Mouse (Mus musculus) liver, embryonic 15.5 days (tissue): ENCODE results near the gene Dlg2. TPM values are rescaled to one million over a fixed set of nuclear protein-coding genes. Genes with fewer than 3 reads are reported as not detected.

Source experiments
- ATAC-seq: fragments of 200-750 bp; cut with Nextera tagmentation; 2 replicates; pipeline ENCODE4 v1.8.0; 2017; ENCODE audit warnings: moderate number of reproducible peaks, mild to moderate bottlenecking, moderate library complexity; ENCODE audit not compliant: insufficient read depth
- H3K27ac ChIP-seq: fragments of 300-500 bp; sonication (generic); replicated peaks from 2 replicates; pipeline ENCODE4 v1.5.1; 2015; ENCODE audit warnings: mild to moderate bottlenecking, inconsistent platforms
- H3K27me3 ChIP-seq: fragments of 300-500 bp; sonication (generic); 2 replicates; pipeline ENCODE4 v1.6.1; 2015; ENCODE audit warnings: mild to moderate bottlenecking, inconsistent platforms
- H3K36me3 ChIP-seq: fragments of 300-500 bp; sonication (generic); replicated peaks from 2 replicates; pipeline ENCODE4 v1.6.1; 2015; ENCODE audit warnings: moderate library complexity, mild to moderate bottlenecking, inconsistent platforms
- H3K4me1 ChIP-seq: fragments of 300-500 bp; sonication (generic); replicated peaks from 2 replicates; pipeline ENCODE4 v1.6.1; 2015; ENCODE audit warnings: inconsistent platforms
- H3K4me2 ChIP-seq: fragments of 300-500 bp; sonication (generic); 2 replicates; pipeline ENCODE4 v1.6.1; 2015; ENCODE audit warnings: moderate library complexity, mild to moderate bottlenecking, inconsistent platforms
- H3K4me3 ChIP-seq: fragments of 300-500 bp; sonication (generic); replicated peaks from 2 replicates; pipeline ENCODE4 v1.5.1; 2015; ENCODE audit warnings: mild to moderate bottlenecking, inconsistent platforms
- H3K9ac ChIP-seq: fragments of 300-500 bp; sonication (generic); 2 replicates; pipeline ENCODE4 v1.6.1; 2015; ENCODE audit warnings: moderate library complexity, mild to moderate bottlenecking, inconsistent platforms
- H3K9me3 ChIP-seq: fragments of 300-500 bp; sonication (generic); replicated peaks from 2 replicates; pipeline ENCODE4 v1.6.1; 2016; ENCODE audit warnings: inconsistent platforms
- WGBS: fragments of 180-500 bp; shearing (Covaris S2); methylation state at CpG from one replicate; pipeline ENCODE4 v1.1.7; 2015; ENCODE audit warnings: mixed read lengths; ENCODE audit not compliant: insufficient replicate concordance; 5-methylcytosine and 5-hydroxymethylcytosine counted together
- polyA plus RNA-seq: library from polyadenylated mRNA; unstranded; fragments of >200 nt; fragmentation: Nextera tagmentation; extraction: Ambion mirVana; gene quantifications from 2 replicates; pipeline ENCODE4 v1.2.1, GENCODE M21; 2015

Dlg2 gene
- polyA plus RNA-seq, 1 experiment from 2014 or later = 0.60 TPM

- Histone ChIP-seq H3K36me3 (no peaks in the 10 kb centered on the region), H3K4me2 (peak overlapping the region; percentile 46), H3K4me3 (no peak overlapping the region), H3K9ac (no peak overlapping the region), H3K27me3 (peaks cover 15% of the 10 kb centered on the region; the same call in 1 of the 2 replicates), H3K4me1 (no peaks in the 10 kb centered on the region), H3K9me3 (no peaks in the 10 kb centered on the region), H3K27ac (no peak overlapping the region)
- ATAC-seq = no peak
- 2% methylated on average over 29 of the region's 29 CpGs for WGBS
Measured at GRCm38 (mm10) chr7:91542597-91543285, 1066.3 kb downstream of the Dlg2 start.

- no peak overlapping the region for H3K9ac ChIP-seq
- no peaks in the 10 kb centered on the region for H3K4me1 ChIP-seq
- H3K27me3 ChIP-seq = peaks cover 15% of the 10 kb centered on the region; the same call in 1 of the 2 replicates
- H3K4me2 ChIP-seq = peak overlapping the region; percentile 46
- no peak overlapping the region for H3K4me3 ChIP-seq
- H3K9me3 ChIP-seq = no peaks in the 10 kb centered on the region
- H3K36me3 ChIP-seq = no peaks in the 10 kb centered on the region
- no peak overlapping the region for H3K27ac ChIP-seq
- 26% methylated on average over 4 of the region's 4 CpGs for WGBS
- no peak for ATAC-seq
Measured at GRCm38 (mm10) chr7:91543286-91543650, 1066.8 kb downstream of the Dlg2 start.

GRCm38 (mm10) chr7:91544600-91544999, 1068.1 kb downstream of the Dlg2 start:
- Histone ChIP-seq H3K9ac (no peak overlapping the region), H3K4me2 (no peak overlapping the region), H3K4me3 (no peak overlapping the region), H3K36me3 (no peaks in the 10 kb centered on the region), H3K27ac (no peak overlapping the region), H3K9me3 (no peaks in the 10 kb centered on the region), H3K27me3 (peaks cover 15% of the 10 kb centered on the region; the same call in 1 of the 2 replicates), H3K4me1 (no peaks in the 10 kb centered on the region)
- ATAC-seq = no peak
- WGBS = 19% methylated on average over 3 of the region's 3 CpGs

DNA sequence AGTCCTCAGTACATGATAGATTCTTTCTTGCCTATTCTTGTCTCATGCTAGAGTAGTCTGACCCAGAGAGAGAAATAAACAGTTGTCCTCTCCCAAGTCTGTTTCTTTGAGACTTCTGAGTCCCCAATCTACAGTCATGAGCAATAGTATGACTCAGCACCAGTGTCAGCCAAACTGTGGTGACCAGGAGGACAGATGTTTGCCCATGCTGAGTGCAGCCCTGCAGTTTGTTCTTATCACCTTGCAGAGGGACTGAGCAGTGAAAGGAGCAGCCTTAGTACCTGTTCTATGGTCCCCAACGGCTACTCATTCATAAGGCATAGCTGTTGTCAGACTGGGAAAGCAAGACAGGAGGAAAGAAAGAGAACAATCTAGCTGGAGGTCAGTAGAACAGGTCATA, 1072.3 kb downstream of the Dlg2 start:
- H3K36me3 ChIP-seq = no peaks in the 10 kb centered on the region
- H3K9me3 ChIP-seq = no peaks in the 10 kb centered on the region
- H3K9ac ChIP-seq = no peak overlapping the region
- no peaks in the 10 kb centered on the region for H3K4me1 ChIP-seq
- H3K27me3 ChIP-seq = no peaks in the 10 kb centered on the region
- no peak overlapping the region for H3K27ac ChIP-seq
- H3K4me3 ChIP-seq = no peak overlapping the region
- 22% methylated on average over 1 of the region's 1 CpGs for WGBS
- H3K4me2 ChIP-seq = no peak overlapping the region
- ATAC-seq = no peak

DNA sequence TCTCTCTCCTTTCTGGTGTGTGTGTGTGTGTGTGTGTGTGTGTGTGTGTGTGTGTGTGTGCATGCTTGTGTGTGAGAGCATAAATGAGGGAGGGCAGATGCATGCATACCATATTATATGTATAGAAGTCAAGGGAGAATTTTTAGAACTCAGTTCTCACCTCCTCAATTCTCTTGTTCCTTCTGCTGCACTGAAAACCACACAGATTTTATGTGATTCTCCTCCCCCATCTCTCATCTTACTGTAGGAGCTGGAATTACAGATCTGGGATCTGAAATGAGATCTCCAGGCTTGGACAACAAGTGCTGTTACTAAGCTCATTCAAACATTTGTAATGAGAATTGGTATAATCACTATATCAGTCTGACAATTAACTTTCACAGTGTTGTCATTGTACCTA, 1081.1 kb downstream of the Dlg2 start:
- H3K9me3 ChIP-seq = no peaks in the 10 kb centered on the region
- no peaks in the 10 kb centered on the region for H3K36me3 ChIP-seq
- H3K27me3 ChIP-seq = no peaks in the 10 kb centered on the region
- no peaks in the 10 kb centered on the region for H3K4me1 ChIP-seq
- H3K9ac ChIP-seq = no peak overlapping the region
- no peak overlapping the region for H3K27ac ChIP-seq
- ATAC-seq = no peak
- no peak overlapping the region for H3K4me2 ChIP-seq
- no peak overlapping the region for H3K4me3 ChIP-seq

DNA sequence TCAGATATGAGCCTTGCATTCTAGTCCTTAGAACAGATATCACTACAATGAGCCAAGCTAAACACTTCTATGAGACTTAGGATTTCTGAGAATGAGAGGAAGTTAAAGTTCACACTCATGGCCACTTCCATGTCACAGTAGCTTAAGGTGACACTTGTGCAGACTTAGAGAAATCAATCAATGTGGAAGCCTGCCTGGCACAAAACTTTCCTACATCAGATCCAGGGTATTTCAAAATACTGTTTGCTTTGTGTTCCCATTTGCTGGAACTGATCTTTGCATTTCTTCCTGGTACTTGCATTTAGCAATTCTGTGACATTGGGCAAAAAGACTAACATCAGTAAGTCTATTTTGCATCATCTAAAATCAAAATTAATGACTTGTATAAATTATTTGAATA, 1091.0 kb downstream of the Dlg2 start:
- no peaks in the 10 kb centered on the region for H3K4me1 ChIP-seq
- no peak overlapping the region for H3K4me3 ChIP-seq
- no peaks in the 10 kb centered on the region for H3K9me3 ChIP-seq
- H3K4me2 ChIP-seq = no peak overlapping the region
- ATAC-seq = no peak
- no peaks in the 10 kb centered on the region for H3K27me3 ChIP-seq
- no peaks in the 10 kb centered on the region for H3K36me3 ChIP-seq
- no peak overlapping the region for H3K27ac ChIP-seq
- no peak overlapping the region for H3K9ac ChIP-seq

- whole genome bisulfite sequencing = 75% methylated on average over 2 of the region's 2 CpGs
- H3K4me3 ChIP-seq = no peak overlapping the region
- no peak overlapping the region for H3K27ac ChIP-seq
- H3K4me2 ChIP-seq = no peak overlapping the region
- no peaks in the 10 kb centered on the region for H3K36me3 ChIP-seq
- no peaks in the 10 kb centered on the region for H3K27me3 ChIP-seq
- no peaks in the 10 kb centered on the region for H3K4me1 ChIP-seq
- H3K9me3 ChIP-seq = no peaks in the 10 kb centered on the region
- H3K9ac ChIP-seq = no peak overlapping the region
- ATAC-seq = no peak
Measured at GRCm38 (mm10) chr7:91570969-91571368, 1094.5 kb downstream of the Dlg2 start.

DNA sequence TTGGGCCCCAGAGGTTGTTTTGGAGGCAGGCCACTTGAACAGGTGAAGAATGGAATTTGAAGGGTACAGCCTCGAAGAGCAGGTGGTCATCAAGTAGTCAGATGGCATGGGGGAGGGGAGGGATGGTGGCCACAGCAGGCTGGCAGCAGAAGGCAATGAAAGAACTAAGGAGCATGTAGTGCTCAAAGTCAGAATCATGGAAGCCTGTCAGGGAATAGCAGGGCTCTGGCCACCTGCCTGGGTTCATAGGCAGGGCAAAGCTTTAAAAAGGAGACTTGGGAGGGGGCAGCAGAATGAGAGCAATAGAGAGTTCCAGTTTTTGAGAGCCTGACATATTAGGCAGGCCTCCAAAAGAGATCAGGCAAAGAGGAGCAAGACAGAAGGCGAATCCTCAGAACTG, 1096.2 kb downstream of the Dlg2 start:
- Histone ChIP-seq H3K4me1 (no peaks in the 10 kb centered on the region), H3K4me2 (no peak overlapping the region), H3K4me3 (no peak overlapping the region), H3K36me3 (no peaks in the 10 kb centered on the region), H3K9ac (no peak overlapping the region), H3K27me3 (no peaks in the 10 kb centered on the region), H3K27ac (no peak overlapping the region), H3K9me3 (no peaks in the 10 kb centered on the region)
- no peak for ATAC-seq
- 41% methylated on average over 2 of the region's 2 CpGs for WGBS

DNA sequence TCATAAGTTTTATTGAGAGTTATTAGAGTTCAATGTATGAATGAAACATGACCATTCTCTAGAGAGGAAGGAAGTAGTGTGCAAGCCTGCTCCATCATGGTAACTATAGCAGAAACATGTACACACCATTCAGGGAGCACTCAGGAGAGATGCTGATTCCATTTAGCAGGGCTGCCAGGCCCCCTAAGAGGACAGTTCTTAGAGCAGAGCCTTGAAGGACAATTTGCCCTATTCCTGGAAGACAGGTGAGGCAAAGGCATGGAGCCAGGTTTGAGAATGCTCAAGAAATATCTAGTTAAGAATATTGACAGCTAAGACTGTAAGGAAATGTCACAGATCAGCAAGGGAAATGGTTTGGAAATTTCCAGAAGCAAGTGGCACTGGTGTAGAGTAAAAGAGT, 1096.8 kb downstream of the Dlg2 start:
- Histone ChIP-seq H3K4me2 (no peak overlapping the region), H3K4me3 (no peak overlapping the region), H3K9me3 (no peaks in the 10 kb centered on the region), H3K9ac (no peak overlapping the region), H3K27me3 (no peaks in the 10 kb centered on the region), H3K27ac (no peak overlapping the region), H3K4me1 (no peaks in the 10 kb centered on the region), H3K36me3 (no peaks in the 10 kb centered on the region)
- no peak for ATAC-seq

- Histone ChIP-seq H3K27ac (no peak overlapping the region), H3K4me2 (no peak overlapping the region), H3K27me3 (no peaks in the 10 kb centered on the region), H3K9ac (no peak overlapping the region), H3K36me3 (no peaks in the 10 kb centered on the region), H3K4me1 (no peaks in the 10 kb centered on the region), H3K9me3 (no peaks in the 10 kb centered on the region), H3K4me3 (no peak overlapping the region)
- WGBS = 70% methylated on average over 6 of the region's 6 CpGs
- no peak for ATAC-seq
Measured at GRCm38 (mm10) chr7:91576216-91576615, 1099.7 kb downstream of the Dlg2 start.

GRCm38 (mm10) chr7:91582203-91582602, 1105.7 kb downstream of the Dlg2 start:
- H3K27ac ChIP-seq = no peak overlapping the region
- no peak overlapping the region for H3K4me2 ChIP-seq
- H3K9ac ChIP-seq = no peak overlapping the region
- H3K4me1 ChIP-seq = no peaks in the 10 kb centered on the region
- no peaks in the 10 kb centered on the region for H3K9me3 ChIP-seq
- H3K36me3 ChIP-seq = no peaks in the 10 kb centered on the region
- 56% methylated on average over 2 of the region's 2 CpGs for WGBS
- H3K4me3 ChIP-seq = no peak overlapping the region
- no peaks in the 10 kb centered on the region for H3K27me3 ChIP-seq
- no peak for ATAC-seq

DNA sequence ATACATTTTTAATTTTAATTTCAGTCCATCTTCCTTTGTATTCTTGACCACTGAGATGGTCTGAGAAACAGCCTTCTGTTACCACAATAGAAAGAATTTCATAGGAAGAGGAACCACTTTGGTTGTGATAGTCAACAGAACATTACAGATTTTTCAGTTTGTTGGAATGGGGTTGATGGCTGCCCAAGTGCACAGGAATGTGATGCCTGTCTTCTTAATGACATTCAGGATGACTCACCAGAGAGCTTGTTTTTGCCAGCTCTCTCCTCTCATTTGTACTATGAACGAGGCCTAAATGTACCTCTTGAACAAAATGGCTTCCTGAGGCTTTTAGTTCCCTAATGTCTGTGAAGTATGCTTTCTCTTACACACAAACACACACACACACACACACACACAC, 1107.1 kb downstream of the Dlg2 start:
- WGBS = 29% methylated on average over 1 of the region's 1 CpGs
- H3K4me1 ChIP-seq = no peaks in the 10 kb centered on the region
- no peaks in the 10 kb centered on the region for H3K9me3 ChIP-seq
- H3K9ac ChIP-seq = no peak overlapping the region
- no peaks in the 10 kb centered on the region for H3K36me3 ChIP-seq
- no peak overlapping the region for H3K4me2 ChIP-seq
- H3K27ac ChIP-seq = no peak overlapping the region
- ATAC-seq = no peak
- H3K4me3 ChIP-seq = no peak overlapping the region
- no peaks in the 10 kb centered on the region for H3K27me3 ChIP-seq
